Mouse (Mus musculus): Measurements from ENCODE around the gene Ppp1r1c.

DNA sequence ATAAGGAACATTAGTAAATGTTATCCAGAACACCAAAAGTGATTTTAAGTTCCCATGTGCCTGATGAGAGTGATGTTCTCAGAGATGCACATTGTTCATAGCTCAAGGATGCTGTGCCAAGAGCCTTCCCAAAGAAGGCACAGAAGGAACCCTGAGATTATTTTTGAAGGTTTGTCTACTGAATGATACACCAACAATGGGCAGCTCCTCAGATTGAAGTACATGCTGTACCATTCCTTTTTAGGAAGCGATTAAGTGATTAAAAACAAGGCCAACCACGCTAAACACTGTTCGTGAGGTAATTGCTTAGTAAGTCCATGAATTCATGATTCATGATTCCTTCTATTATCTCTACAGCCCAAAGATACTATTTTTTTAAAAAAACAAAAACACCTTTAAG is 32.3 kb upstream of the Ppp1r1c start:
- no peak for TF ChIP-seq POLR2AphosphoS2 (IDR thresholded peaks at IDR 0.05; ENCODE audit: insufficient read length, low read depth)
- TF ChIP-seq MAX (IDR thresholded peaks at IDR 0.05; ENCODE audit: low read depth) = no peak
- TF ChIP-seq POLR2A (IDR thresholded peaks at IDR 0.05; ENCODE audit: insufficient read length, low read depth) = no peak
- no peak for TF ChIP-seq CEBPB (IDR thresholded peaks at IDR 0.05; ENCODE audit: insufficient read depth, poor library complexity, severe bottlenecking)
- TF ChIP-seq TCF12 (IDR thresholded peaks at IDR 0.05; ENCODE audit: insufficient read depth, poor library complexity, severe bottlenecking) = no peak
